Mouse (Mus musculus) embryonic facial prominence, embryonic 11.5 days (tissue): ENCODE results near the gene Dapk3. TPM values are rescaled to one million over a fixed set of nuclear protein-coding genes. Genes with fewer than 3 reads are reported as not detected.
"Not testable (repeated sequence)": the region's sequence is repeated elsewhere in the genome, so short reads cannot be mapped to it uniquely, and the experiment has no call there.

ENCODE experiments used
- ATAC-seq: fragments of 200-750 bp; cut with Nextera tagmentation; replicated peaks from 2 replicates; pipeline ENCODE4 v1.8.0; 2017; ENCODE audit warnings: low read depth; ENCODE audit not compliant: insufficient number of reproducible peaks, low FRiP score, low TSS enrichment
- DNase-seq: peaks from one replicate; pipeline ENCODE4 v3.0.0-alpha.2; 2015; ENCODE audit warnings: low spot score
- H3K27ac ChIP-seq: fragments of 300-500 bp; sonication (generic); replicated peaks from 2 replicates; pipeline ENCODE4 v1.5.1; 2014; ENCODE audit warnings: mild to moderate bottlenecking, low read depth, low read length, control low read depth
- H3K27me3 ChIP-seq: fragments of 300-500 bp; sonication (generic); 2 replicates; pipeline ENCODE4 v1.6.1; 2014; ENCODE audit warnings: mild to moderate bottlenecking, low read length, moderate library complexity, mixed read lengths; ENCODE audit not compliant: control insufficient read depth, insufficient read depth
- H3K36me3 ChIP-seq: fragments of 300-500 bp; sonication (generic); replicated peaks from 2 replicates; pipeline ENCODE4 v1.6.1; 2014; ENCODE audit warnings: low read depth, mild to moderate bottlenecking, low read length, moderate library complexity, mixed read lengths; ENCODE audit not compliant: control insufficient read depth, insufficient read depth
- H3K4me1 ChIP-seq: fragments of 300-500 bp; sonication (generic); 2 replicates; pipeline ENCODE4 v1.6.1; 2014; ENCODE audit warnings: low read length, mixed read lengths; ENCODE audit not compliant: control insufficient read depth, insufficient read depth
- H3K4me2 ChIP-seq: fragments of 300-500 bp; sonication (generic); 2 replicates; pipeline ENCODE4 v1.6.1; 2014; ENCODE audit warnings: low read depth, mild to moderate bottlenecking, control low read depth, low read length, moderate library complexity
- H3K4me3 ChIP-seq: fragments of 300-500 bp; sonication (generic); 2 replicates; pipeline ENCODE4 v1.5.1; 2014; ENCODE audit warnings: low read depth, low read length, control low read depth
- H3K9ac ChIP-seq: fragments of 300-500 bp; sonication (generic); replicated peaks from 2 replicates; pipeline ENCODE4 v1.6.1; 2014; ENCODE audit warnings: mild to moderate bottlenecking, control low read depth, low read length
- H3K9me3 ChIP-seq: fragments of 300-500 bp; sonication (generic); replicated peaks from 2 replicates; pipeline ENCODE4 v1.6.1; 2016; ENCODE audit warnings: mild to moderate bottlenecking, low read length, inconsistent platforms, mixed read lengths; ENCODE audit not compliant: control insufficient read depth
- WGBS: fragments of 180-500 bp; shearing (Covaris S2); extraction: QIAGEN DNeasy Blood & Tissue Kit; methylation state at CpG from one replicate; pipeline ENCODE4 v1.1.7; 2014; 5-methylcytosine and 5-hydroxymethylcytosine counted together
- polyA plus RNA-seq: library from polyadenylated mRNA; unstranded; fragments of >200 nt; fragmentation: Nextera tagmentation; extraction: Ambion mirVana; gene quantifications from 2 replicates; pipeline ENCODE4 v1.2.1, GENCODE M21; 2014

Dapk3 gene
- polyA plus RNA-seq, 1 experiment from 2014 or later = 47.4 TPM

DNA sequence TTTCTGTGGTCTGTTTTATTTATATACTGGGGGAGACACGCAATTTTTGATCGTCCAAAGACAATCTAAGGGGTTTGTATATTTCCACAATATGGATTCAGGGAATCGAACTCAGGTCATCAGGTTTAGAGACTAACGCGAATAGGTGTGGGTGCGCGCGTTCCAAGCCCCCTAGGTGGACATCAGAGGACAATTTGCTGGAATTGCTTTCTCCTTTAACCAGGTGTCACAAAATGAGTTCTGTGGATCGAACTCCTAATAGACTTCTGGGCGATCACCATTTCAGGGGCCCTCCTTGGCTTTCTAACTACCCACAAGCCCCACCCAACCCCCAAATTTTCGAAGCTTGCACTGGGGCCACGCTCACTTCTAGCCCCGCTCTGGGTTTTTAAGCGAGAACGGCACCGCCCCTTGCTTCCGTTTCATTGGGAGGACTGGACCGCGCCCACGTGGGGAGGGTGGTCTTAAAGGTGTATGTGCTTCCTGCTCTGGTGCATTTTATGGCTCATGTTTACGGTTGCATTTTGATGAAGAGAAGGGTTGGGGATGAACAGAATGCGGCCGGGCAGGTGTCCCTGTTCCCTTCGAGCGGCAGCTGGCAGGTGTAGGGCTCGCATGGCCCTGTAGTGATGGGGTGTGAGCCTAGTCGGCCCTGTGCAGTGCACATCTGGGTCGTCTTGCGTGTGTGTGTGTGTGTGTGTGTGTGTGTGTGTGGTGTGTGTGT, 14.1 kb upstream of the Dapk3 start:
- ATAC-seq = 0 out of 2 replicates have a peak, but pooled peaks have one; percentile 16
- H3K4me3 ChIP-seq = peak overlapping the region; percentile 96
- no peaks in the 10 kb centered on the region for H3K9me3 ChIP-seq
- peak overlapping the region; percentile 48 for H3K9ac ChIP-seq
- peaks cover 2% of the 10 kb centered on the region; the same call in 1 of the 2 replicates for H3K4me1 ChIP-seq
- no peaks in the 10 kb centered on the region for H3K27me3 ChIP-seq
- peak overlapping the region; percentile 55 for H3K4me2 ChIP-seq
- WGBS = 4% methylated on average over 29 of the region's 29 CpGs
- H3K36me3 ChIP-seq = no peaks in the 10 kb centered on the region; the same call in 1 of the 2 replicates
- peak overlapping the region; percentile 36; the same call in 1 of the 2 replicates for H3K27ac ChIP-seq
- peak; percentile 87 for DNase-seq

DNA sequence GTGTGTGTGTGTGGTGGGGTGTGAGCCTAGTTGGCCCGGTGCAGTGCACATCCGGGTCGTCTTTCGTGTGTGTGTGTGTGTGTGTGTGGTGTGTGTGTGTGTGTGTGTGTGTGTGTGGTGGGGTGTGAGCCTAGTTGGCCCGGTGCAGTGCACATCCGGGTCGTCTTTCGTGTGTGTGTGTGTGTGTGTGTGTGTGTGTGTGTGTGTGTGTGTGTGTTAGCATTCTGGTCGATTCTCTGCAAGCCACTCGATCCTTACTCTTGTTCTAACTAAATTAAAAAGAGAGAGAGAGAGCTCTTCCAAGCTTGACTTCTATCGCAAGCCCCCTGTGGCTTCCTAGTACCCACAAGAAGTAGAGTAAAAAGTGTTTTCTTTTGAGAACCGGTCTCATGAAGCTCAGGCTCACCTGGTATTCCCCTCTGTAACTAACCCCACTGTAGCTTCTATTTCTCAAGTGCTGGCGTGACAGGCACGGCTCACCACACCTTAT, 13.3 kb upstream of the Dapk3 start:
- H3K4me3 ChIP-seq, DNase-seq, H3K4me1 ChIP-seq, H3K4me2 ChIP-seq, H3K27ac ChIP-seq, H3K36me3 ChIP-seq, H3K9me3 ChIP-seq, H3K27me3 ChIP-seq, H3K9ac ChIP-seq, ATAC-seq: not testable (repeated sequence)
- 42% methylated on average over 13 of the region's 14 CpGs for WGBS

GRCm38 (mm10) chr10:81173132-81173531, 9.7 kb upstream of the Dapk3 start:
- Histone ChIP-seq H3K27me3 (no peaks in the 10 kb centered on the region), H3K4me1 (0 out of 2 replicates have a peak, but pooled peaks cover 2% of the 10 kb centered on the region), H3K9me3 (no peaks in the 10 kb centered on the region), H3K9ac (peak overlapping the region; percentile 46), H3K4me3 (no peak overlapping the region), H3K36me3 (peaks cover 6% of the 10 kb centered on the region), H3K4me2 (peak overlapping the region; percentile 13; the same call in 1 of the 2 replicates), H3K27ac (peak overlapping the region; percentile 71)
- 5% methylated on average over 21 of the region's 21 CpGs for WGBS
- peak; percentile 89 for DNase-seq
- no peak for ATAC-seq

- H3K36me3 ChIP-seq = peaks cover 20% of the 10 kb centered on the region
- H3K4me1 ChIP-seq = peaks cover 2% of the 10 kb centered on the region; the same call in 1 of the 2 replicates
- ATAC-seq = peak; percentile 64
- peak overlapping the region; percentile 82 for H3K27ac ChIP-seq
- H3K4me2 ChIP-seq = peak overlapping the region; percentile 72
- peak overlapping the region; percentile 34 for H3K4me3 ChIP-seq
- no peaks in the 10 kb centered on the region for H3K27me3 ChIP-seq
- DNase-seq = peak; percentile 94
- WGBS = 2% methylated on average over 29 of the region's 29 CpGs
- H3K9me3 ChIP-seq = no peaks in the 10 kb centered on the region
- H3K9ac ChIP-seq = peak overlapping the region; percentile 65
Measured at GRCm38 (mm10) chr10:81174617-81175344, 8.0 kb upstream of the Dapk3 start.

DNA sequence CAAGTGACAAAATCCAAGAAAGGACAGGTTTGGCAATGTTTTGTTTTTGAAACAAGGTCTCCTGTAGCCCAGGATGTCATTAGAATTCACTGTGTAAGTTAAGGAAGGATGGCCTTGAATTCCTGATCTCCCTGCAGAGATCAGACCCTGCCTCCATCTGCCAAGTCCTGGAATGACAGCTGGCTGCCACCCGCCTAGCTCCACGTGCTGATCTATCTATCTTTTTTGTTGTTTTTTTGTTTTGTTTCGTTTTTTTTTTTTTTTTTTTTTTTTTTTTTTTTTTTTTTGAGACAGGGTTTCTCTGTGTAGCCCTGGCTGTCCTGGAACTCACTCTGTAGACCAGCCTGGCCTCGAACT, 7.5 kb upstream of the Dapk3 start:
- H3K4me2 ChIP-seq, H3K9ac ChIP-seq, H3K4me1 ChIP-seq: not testable (repeated sequence)

GRCm38 (mm10) chr10:81175936-81176465, 6.8 kb upstream of the Dapk3 start:
- Histone ChIP-seq H3K4me2 (peak overlapping the region; percentile 39), H3K36me3 (peaks cover 31% of the 10 kb centered on the region), H3K4me3 (peak overlapping the region; percentile 83), H3K27me3 (no peaks in the 10 kb centered on the region), H3K27ac (no peak overlapping the region), H3K9ac (peak overlapping the region; percentile 26; the same call in 1 of the 2 replicates), H3K9me3 (no peaks in the 10 kb centered on the region), H3K4me1 (peaks cover 2% of the 10 kb centered on the region; the same call in 1 of the 2 replicates)
- WGBS = 8% methylated on average over 13 of the region's 13 CpGs
- DNase-seq (no peak), ATAC-seq (no peak)

More for the DNA sequence above, 7.5 kb upstream of the Dapk3 start:
- ATAC-seq, H3K4me3 ChIP-seq, H3K9me3 ChIP-seq, H3K27me3 ChIP-seq: not testable (repeated sequence)
- peak; percentile 19 for DNase-seq
- WGBS = 9% methylated on average over 4 of the region's 4 CpGs
- Histone ChIP-seq H3K36me3 (peaks cover 25% of the 10 kb centered on the region), H3K27ac (peak overlapping the region; percentile 1; the same call in 1 of the 2 replicates)

- peak within 1 kb of the TSS; percentile 83 for H3K4me3 ChIP-seq
- peak within 1 kb of the TSS; percentile 89 for H3K4me2 ChIP-seq
- peaks cover 38% of the 10 kb centered on the region for H3K36me3 ChIP-seq
- H3K4me1 ChIP-seq = peaks cover 2% of the 10 kb centered on the region; the same call in 1 of the 2 replicates
- DNase-seq (peak; percentile 99), ATAC-seq (peak; percentile 76)
- peak within 1 kb of the TSS; percentile 90 for H3K9ac ChIP-seq
- under 1% methylated on average over 77 of the region's 77 CpGs for WGBS
- H3K27ac ChIP-seq = peak within 1 kb of the TSS; percentile 75
- H3K27me3 ChIP-seq = no peaks in the 10 kb centered on the region
- H3K9me3 ChIP-seq = no peaks in the 10 kb centered on the region
Measured at GRCm38 (mm10) chr10:81176466-81177271, 6.1 kb upstream of the Dapk3 start, which contains the start of gene Eef2. Eef2 (plus strand) TSS chr10:81176631.
